Mouse (Mus musculus) kidney, postnatal 0 days (tissue): ENCODE measurements around the gene Megf11. TPM values are rescaled to one million over a fixed set of nuclear protein-coding genes. Genes with fewer than 3 reads are reported as not detected.

ENCODE experiments used
- ATAC-seq: fragments of 200-750 bp; cut with Nextera tagmentation; replicated peaks from 2 replicates; pipeline ENCODE4 v1.8.0; 2017; ENCODE audit warnings: low read depth, moderate number of reproducible peaks, moderate TSS enrichment, moderate library complexity; ENCODE audit not compliant: low FRiP score
- DNase-seq: peaks from one replicate; pipeline ENCODE4 v3.0.0-alpha.2; 2016; ENCODE audit warnings: low spot score
- H3K27ac ChIP-seq: fragments of 300-500 bp; sonication (generic); 2 replicates; pipeline ENCODE4 v1.5.1; 2014; ENCODE audit warnings: mild to moderate bottlenecking
- H3K27me3 ChIP-seq: fragments of 300-500 bp; sonication (generic); 2 replicates; pipeline ENCODE4 v1.6.1; 2014; ENCODE audit warnings: low read length, mixed read lengths; ENCODE audit not compliant: insufficient read depth
- H3K36me3 ChIP-seq: fragments of 300-500 bp; sonication (generic); 2 replicates; pipeline ENCODE4 v1.6.1; 2014; ENCODE audit warnings: low read length, mixed read lengths; ENCODE audit not compliant: insufficient read depth
- H3K4me1 ChIP-seq: fragments of 300-500 bp; sonication (generic); replicated peaks from 2 replicates; pipeline ENCODE4 v1.6.1; 2014; ENCODE audit warnings: antibody characterized with exemption, low read length, mixed read lengths; ENCODE audit not compliant: insufficient read depth
- H3K4me2 ChIP-seq: fragments of 300-500 bp; sonication (generic); 2 replicates; pipeline ENCODE4 v1.6.1; 2014; ENCODE audit warnings: mild to moderate bottlenecking, low read length, moderate library complexity, mixed read lengths
- H3K4me3 ChIP-seq: fragments of 300-500 bp; sonication (generic); replicated peaks from 2 replicates; pipeline ENCODE4 v1.5.1; 2014; ENCODE audit warnings: low read depth, low read length
- H3K9ac ChIP-seq: fragments of 300-500 bp; sonication (generic); 2 replicates; pipeline ENCODE4 v1.6.1; 2014; ENCODE audit warnings: low read depth, low read length
- H3K9me3 ChIP-seq: fragments of 300-500 bp; sonication (generic); replicated peaks from 2 replicates; pipeline ENCODE4 v1.6.1; 2016; ENCODE audit warnings: low read length, inconsistent platforms, mixed read lengths
- CTCF ChIP-seq: IDR thresholded peaks from 2 replicates; pipeline ENCODE4 v1.5.1; 2016; ENCODE audit warnings: antibody characterized with exemption, low read depth, mild to moderate bottlenecking, moderate library complexity
- WGBS: fragments of 180-500 bp; shearing (Covaris S2); extraction: QIAGEN DNeasy Blood & Tissue Kit; methylation state at CpG from one replicate; pipeline ENCODE4 v1.1.7; 2014; 5-methylcytosine and 5-hydroxymethylcytosine counted together
- polyA plus RNA-seq: library from polyadenylated mRNA; unstranded; fragments of >200 nt; fragmentation: Nextera tagmentation; extraction: Ambion mirVana; gene quantifications from 2 replicates; pipeline ENCODE4 v1.2.1, GENCODE M21; 2015

Gene Megf11
- polyA plus RNA-seq, 1 experiment from 2014 or later: 2.6 TPM

DNA sequence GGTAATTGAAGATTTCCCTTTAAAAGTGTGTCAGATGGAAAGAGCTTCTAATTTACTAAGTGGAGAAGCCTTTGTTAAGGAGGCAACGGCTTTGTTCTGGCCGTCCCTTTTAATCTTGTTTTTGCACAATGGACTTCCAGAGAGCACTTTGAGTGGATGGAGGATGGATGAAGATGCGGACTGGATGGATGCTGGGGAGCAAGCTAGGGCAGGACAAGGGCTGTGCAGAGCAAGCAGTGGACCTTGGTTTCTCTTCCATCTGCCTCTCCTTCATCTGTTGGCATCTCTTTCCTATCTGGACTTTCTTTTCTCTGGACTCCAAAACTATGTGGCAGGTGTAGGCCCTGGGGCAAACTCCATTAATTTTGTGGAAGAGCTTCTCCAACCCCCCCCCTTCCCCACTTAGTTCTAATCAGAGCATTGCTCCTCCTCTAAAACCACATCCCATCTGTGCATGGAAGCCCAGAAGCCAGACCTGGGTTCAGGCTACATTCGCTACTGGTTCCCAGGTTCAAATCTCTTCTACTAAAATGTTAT, 135.4 kb downstream of the Megf11 start:
- no peak for TF ChIP-seq CTCF
- Histone ChIP-seq H3K36me3 (no peaks in the 10 kb centered on the region), H3K27ac (no peak overlapping the region), H3K27me3 (no peaks in the 10 kb centered on the region), H3K9ac (no peak overlapping the region), H3K9me3 (no peaks in the 10 kb centered on the region), H3K4me2 (no peak overlapping the region), H3K4me1 (0 out of 2 replicates have a peak, but pooled peaks cover 10% of the 10 kb centered on the region), H3K4me3 (no peak overlapping the region)
- no peak for DNase-seq
- ATAC-seq: no peak
- WGBS: 59% methylated on average over 4 of the region's 4 CpGs

DNA sequence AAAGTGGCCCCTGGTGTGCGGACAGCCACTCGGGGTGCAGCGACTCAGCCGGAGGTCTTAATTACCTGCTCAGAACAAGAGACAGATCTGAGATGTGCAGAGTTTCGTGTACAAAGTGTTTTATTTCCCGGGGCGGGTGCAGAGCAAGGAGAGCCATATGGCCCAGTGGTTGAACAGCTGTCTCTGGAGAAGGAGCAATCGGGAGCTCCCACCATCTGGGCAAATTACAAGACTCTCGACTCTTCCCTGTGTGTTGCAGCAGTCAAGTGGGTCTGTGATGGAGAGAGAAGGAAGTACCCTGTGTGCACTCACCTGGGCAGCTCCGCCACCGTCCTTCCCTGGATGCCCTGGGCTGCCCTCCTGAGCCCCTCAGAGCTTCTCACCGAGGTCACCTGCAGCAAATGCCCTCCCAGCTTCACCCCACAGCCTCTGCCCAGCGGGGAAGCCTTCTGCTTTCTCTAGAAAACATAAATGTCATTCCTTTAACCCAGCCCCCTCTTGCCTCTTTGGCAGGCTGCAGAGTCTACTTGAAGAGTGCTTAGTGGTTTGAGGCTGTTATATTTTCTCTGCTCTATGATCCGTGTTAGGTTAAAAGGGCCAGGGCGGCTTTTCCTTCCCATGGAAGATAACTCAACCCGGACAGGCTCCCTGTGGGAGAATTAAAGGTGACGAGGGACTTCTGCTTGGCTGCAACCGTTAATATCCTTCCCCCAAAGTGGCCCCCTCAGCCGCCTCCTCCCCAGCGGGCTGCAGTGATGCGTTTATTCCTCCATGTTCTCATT, 138.0 kb downstream of the Megf11 start:
- DNase-seq: peak; percentile 83
- no peak overlapping the region for H3K27ac ChIP-seq
- 15% methylated on average over 21 of the region's 21 CpGs for WGBS
- TF ChIP-seq CTCF: no peak
- H3K27me3 ChIP-seq: no peaks in the 10 kb centered on the region
- H3K4me2 ChIP-seq: no peak overlapping the region; the same call in 1 of the 2 replicates
- peak; percentile 21; the same call in 1 of the 2 replicates for ATAC-seq
- H3K4me1 ChIP-seq: 0 out of 2 replicates have a peak, but pooled peaks cover 10% of the 10 kb centered on the region
- no peak overlapping the region for H3K9ac ChIP-seq
- no peak overlapping the region for H3K4me3 ChIP-seq
- no peaks in the 10 kb centered on the region for H3K36me3 ChIP-seq
- no peaks in the 10 kb centered on the region for H3K9me3 ChIP-seq

DNA sequence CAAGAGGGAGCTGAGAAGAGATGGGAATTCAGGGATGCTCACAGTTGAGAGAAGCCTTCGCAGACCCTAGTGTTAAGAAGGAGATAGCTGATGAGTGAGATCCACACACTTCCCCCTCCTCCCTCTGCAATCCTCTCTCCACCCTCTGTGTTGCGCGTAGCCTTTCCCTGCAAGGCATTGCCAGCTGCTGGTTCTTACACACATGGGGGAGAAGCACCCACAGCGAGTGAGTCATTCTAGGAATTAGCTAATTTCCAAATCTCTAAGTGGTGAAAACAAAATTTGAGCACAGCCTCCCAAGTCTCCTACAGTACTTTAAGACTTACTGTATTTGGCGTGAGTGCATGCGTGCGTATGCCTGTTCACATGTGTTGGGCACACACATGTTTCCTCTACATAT, 142.6 kb downstream of the Megf11 start:
- Histone ChIP-seq H3K9me3 (no peaks in the 10 kb centered on the region), H3K9ac (no peak overlapping the region), H3K4me3 (no peak overlapping the region), H3K27me3 (no peaks in the 10 kb centered on the region), H3K4me2 (no peak overlapping the region), H3K27ac (no peak overlapping the region), H3K36me3 (no peaks in the 10 kb centered on the region), H3K4me1 (0 out of 2 replicates have a peak, but pooled peaks cover 10% of the 10 kb centered on the region)
- DNase-seq: no peak
- no peak for TF ChIP-seq CTCF
- ATAC-seq: no peak
- WGBS: 90% methylated on average over 7 of the region's 7 CpGs

DNA sequence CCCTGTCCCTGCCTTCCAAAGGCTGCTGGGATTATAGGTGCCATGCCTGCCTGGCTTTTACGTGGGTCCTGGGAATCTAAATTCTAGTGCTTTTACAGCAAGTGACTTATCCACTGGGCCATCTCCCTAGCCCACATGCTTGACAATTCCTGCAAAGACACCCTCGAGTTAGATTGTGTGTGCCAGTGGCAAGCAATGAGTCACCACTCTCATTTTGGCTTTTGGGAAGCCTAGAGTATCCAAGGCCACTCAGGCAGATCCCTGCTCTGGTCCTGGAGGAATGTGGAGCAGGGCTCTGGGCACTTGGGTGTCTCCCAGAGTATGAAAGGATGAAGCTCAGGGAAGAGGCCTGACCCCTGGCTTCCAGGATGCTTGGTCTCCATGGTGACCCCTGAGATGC, 143.2 kb downstream of the Megf11 start:
- 68% methylated on average over 2 of the region's 2 CpGs for WGBS
- Histone ChIP-seq H3K9me3 (no peaks in the 10 kb centered on the region), H3K4me3 (no peak overlapping the region), H3K4me2 (no peak overlapping the region), H3K36me3 (no peaks in the 10 kb centered on the region), H3K27ac (no peak overlapping the region), H3K4me1 (0 out of 2 replicates have a peak, but pooled peaks cover 7% of the 10 kb centered on the region), H3K27me3 (no peaks in the 10 kb centered on the region), H3K9ac (no peak overlapping the region)
- TF ChIP-seq CTCF: no peak
- ATAC-seq: no peak
- no peak for DNase-seq

DNA sequence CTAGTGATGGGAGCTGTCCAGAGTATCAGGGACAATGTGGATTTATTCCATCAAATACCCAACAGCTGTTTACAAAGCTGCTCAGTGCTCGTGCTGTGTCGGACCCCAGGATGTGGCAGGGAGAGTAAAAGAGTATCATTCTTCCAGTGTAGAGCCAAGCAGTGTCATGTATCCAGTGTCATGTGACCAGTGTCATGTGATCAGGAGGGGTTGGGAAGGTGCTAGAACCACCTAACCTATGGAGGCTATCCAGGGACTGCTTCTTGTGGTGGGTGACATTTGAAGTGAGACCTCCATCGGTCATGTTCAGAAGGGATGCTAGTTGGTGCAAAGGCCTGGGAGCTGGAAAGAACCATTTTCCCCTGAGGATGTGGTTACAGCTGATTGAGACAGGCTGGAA, 146.5 kb downstream of the Megf11 start:
- no peaks in the 10 kb centered on the region for H3K36me3 ChIP-seq
- H3K4me2 ChIP-seq: no peak overlapping the region
- no peak for TF ChIP-seq CTCF
- DNase-seq (peak; percentile 30), ATAC-seq (no peak)
- no peak overlapping the region for H3K9ac ChIP-seq
- H3K9me3 ChIP-seq: no peaks in the 10 kb centered on the region
- H3K4me3 ChIP-seq: no peak overlapping the region
- H3K27me3 ChIP-seq: no peaks in the 10 kb centered on the region
- no peak overlapping the region for H3K27ac ChIP-seq
- WGBS: 60% methylated on average over 3 of the region's 3 CpGs
- no peaks in the 10 kb centered on the region for H3K4me1 ChIP-seq

DNA sequence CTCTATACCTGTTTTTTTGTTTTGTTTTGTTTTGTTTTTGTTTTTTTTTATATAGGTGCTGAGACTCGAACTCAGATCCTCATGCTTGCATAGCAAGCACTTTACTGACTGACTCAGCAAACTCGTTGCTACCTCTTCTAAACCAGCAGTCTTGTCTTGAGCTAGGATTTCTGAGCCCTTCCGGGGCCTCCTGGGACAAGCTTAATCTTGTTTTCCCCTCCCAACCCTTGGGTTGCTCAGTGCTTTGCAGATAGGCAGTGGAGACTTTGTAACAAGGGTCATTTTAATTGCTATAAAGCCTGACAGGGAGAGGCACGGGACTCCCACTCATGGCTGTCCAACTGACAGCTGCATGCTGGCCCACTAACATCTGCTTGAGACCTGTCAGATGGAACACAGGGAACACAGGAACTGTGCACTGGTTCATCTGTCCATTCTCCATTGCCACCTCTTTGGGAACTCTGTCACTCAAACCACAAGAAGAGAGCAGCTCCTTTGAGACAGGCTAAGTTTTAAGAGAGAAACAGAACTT, 147.4 kb downstream of the Megf11 start:
- Histone ChIP-seq H3K9ac (no peak overlapping the region), H3K27me3 (no peaks in the 10 kb centered on the region), H3K4me1 (no peaks in the 10 kb centered on the region), H3K36me3 (no peaks in the 10 kb centered on the region), H3K4me3 (no peak overlapping the region), H3K27ac (no peak overlapping the region), H3K4me2 (no peak overlapping the region), H3K9me3 (no peaks in the 10 kb centered on the region)
- DNase-seq: peak; percentile 42
- TF ChIP-seq CTCF: no peak
- WGBS: 31% methylated on average over 4 of the region's 4 CpGs
- no peak for ATAC-seq
